Mouse (Mus musculus): ENCODE measurements around the gene Zyg11b. TPM values are rescaled to one million over a fixed set of nuclear protein-coding genes. Genes with fewer than 3 reads are reported as not detected.

Gene Zyg11b
- polyA plus RNA-seq, 1 experiment = 8.7 TPM

- 82% methylated on average over 3 of the region's 3 CpGs for WGBS
- peaks cover 2% of the 10 kb centered on the region; the same call in 1 of the 2 replicates for H3K4me1 ChIP-seq (ENCODE audit: control insufficient read depth, insufficient read depth, low read length)
- DNase-seq = no peak
- TF ChIP-seq POLR2A (IDR thresholded peaks at IDR 0.05; ENCODE audit: borderline replicate concordance, extremely low read depth, low read depth, low read length) (no peak), CTCF (IDR thresholded peaks at IDR 0.05; ENCODE audit: insufficient read depth, low read length) (no peak)
- no peak overlapping the region for H3K4me3 ChIP-seq (replicated peaks; ENCODE audit: extremely low read depth, low read depth, low read length)
Observed at GRCm38 (mm10) chr4:108276973-108277372, 23.9 kb downstream of the Zyg11b start.

DNA sequence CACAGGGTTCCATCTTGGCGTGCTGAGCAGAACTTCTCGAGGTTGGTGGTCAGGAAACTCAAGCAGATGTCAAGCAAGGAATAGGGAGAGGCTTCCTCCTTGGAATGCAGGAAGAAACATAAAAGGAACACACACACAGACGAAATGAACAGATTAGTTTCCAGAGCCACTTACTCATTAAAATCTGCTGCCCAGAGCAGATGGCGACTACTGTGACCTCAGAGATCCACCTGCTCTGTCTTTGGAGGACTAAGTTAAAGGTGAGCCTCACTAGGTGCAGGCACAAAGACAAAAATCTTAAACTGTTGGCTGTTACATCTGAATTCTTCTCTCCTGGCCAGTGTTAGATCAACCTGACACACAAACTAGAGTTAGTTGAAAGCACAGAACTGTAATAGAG lies 28.6 kb downstream of the Zyg11b start:
- Histone ChIP-seq H3K4me1 (ENCODE audit: control insufficient read depth, insufficient read depth, low read length) (peaks cover 2% of the 10 kb centered on the region; the same call in 1 of the 2 replicates), H3K4me3 (replicated peaks; ENCODE audit: extremely low read depth, low read depth, low read length) (no peak overlapping the region)
- WGBS = 61% methylated on average over 4 of the region's 4 CpGs
- TF ChIP-seq POLR2A (IDR thresholded peaks at IDR 0.05; ENCODE audit: borderline replicate concordance, extremely low read depth, low read depth, low read length) (no peak), CTCF (IDR thresholded peaks at IDR 0.05; ENCODE audit: insufficient read depth, low read length) (no peak)
- DNase-seq = no peak

- DNase-seq = no peak
- WGBS = 88% methylated on average over 7 of the region's 7 CpGs
- Histone ChIP-seq H3K4me1 (ENCODE audit: control insufficient read depth, insufficient read depth, low read length) (no peaks in the 10 kb centered on the region), H3K4me3 (replicated peaks; ENCODE audit: extremely low read depth, low read depth, low read length) (no peak overlapping the region)
- no peak for TF ChIP-seq POLR2A (IDR thresholded peaks at IDR 0.05; ENCODE audit: borderline replicate concordance, extremely low read depth, low read depth, low read length)
Observed at GRCm38 (mm10) chr4:108265774-108266173, 35.1 kb downstream of the Zyg11b start.

GRCm38 (mm10) chr4:108253317-108253716 lies 47.6 kb downstream of the Zyg11b start:
- DNase-seq = no peak
- Histone ChIP-seq H3K4me3 (replicated peaks; ENCODE audit: extremely low read depth, low read depth, low read length) (no peak overlapping the region), H3K4me1 (ENCODE audit: control insufficient read depth, insufficient read depth, low read length) (no peaks in the 10 kb centered on the region)
- WGBS = 85% methylated on average over 6 of the region's 6 CpGs
- TF ChIP-seq CTCF (IDR thresholded peaks at IDR 0.05; ENCODE audit: insufficient read depth, low read length) = 0 out of 2 replicates have a peak, but pooled peaks have one; percentile 32
- TF ChIP-seq POLR2A (IDR thresholded peaks at IDR 0.05; ENCODE audit: borderline replicate concordance, extremely low read depth, low read depth, low read length) = no peak

GRCm38 (mm10) chr4:108250501-108250900 lies 50.4 kb downstream of the Zyg11b start:
- no peak for DNase-seq
- no peak for TF ChIP-seq POLR2A (IDR thresholded peaks at IDR 0.05; ENCODE audit: borderline replicate concordance, extremely low read depth, low read depth, low read length)
- no peak for TF ChIP-seq CTCF (IDR thresholded peaks at IDR 0.05; ENCODE audit: insufficient read depth, low read length)
- WGBS = 86% methylated on average over 9 of the region's 9 CpGs
- H3K4me3 ChIP-seq (replicated peaks; ENCODE audit: extremely low read depth, low read depth, low read length) = no peak overlapping the region
- no peaks in the 10 kb centered on the region for H3K4me1 ChIP-seq (ENCODE audit: control insufficient read depth, insufficient read depth, low read length)

DNA sequence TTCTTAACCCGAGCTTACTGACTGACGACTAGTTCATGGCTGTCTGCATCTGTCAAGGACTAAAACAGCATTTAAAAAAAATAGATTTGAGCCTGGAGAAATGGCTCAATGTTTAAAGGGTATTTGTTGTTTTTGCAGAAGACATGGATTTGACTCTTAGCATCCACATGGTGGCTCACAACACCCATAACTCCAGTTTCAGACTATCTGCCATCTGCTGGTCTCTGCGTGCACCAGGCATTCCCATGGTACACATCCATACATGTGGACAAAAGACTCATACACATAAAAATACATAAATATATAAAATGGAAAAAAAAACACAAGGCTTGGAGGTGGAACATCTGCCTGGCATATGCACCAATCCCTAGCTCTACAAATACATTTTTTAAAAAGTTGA lies 51.6 kb downstream of the Zyg11b start:
- no peak for DNase-seq
- 94% methylated on average over 3 of the region's 3 CpGs for WGBS
- TF ChIP-seq POLR2A (IDR thresholded peaks at IDR 0.05; ENCODE audit: borderline replicate concordance, extremely low read depth, low read depth, low read length) (no peak), CTCF (IDR thresholded peaks at IDR 0.05; ENCODE audit: insufficient read depth, low read length) (no peak)
- no peak overlapping the region for H3K4me3 ChIP-seq (replicated peaks; ENCODE audit: extremely low read depth, low read depth, low read length)
- no peaks in the 10 kb centered on the region for H3K4me1 ChIP-seq (ENCODE audit: control insufficient read depth, insufficient read depth, low read length)

DNA sequence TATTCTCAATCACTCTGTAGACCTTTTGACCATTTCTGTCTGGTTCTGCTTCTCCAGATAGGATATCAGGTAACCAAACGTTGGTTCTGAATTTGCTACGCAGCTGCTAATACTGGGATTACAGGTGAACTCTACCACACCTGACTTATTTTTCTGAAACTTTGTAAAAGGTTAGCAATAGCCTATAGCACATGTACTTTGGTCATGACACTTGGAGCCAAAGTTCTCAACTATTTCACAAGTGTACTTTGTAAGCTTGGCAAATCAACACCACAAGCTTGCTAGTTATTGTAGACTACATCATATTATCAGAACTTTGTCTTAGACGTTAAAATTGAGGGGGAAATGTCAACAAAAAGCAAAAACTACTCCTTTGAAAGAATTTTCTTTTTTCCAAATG lies 67.2 kb downstream of the Zyg11b start:
- DNase-seq = no peak
- no peak for TF ChIP-seq POLR2A (IDR thresholded peaks at IDR 0.05; ENCODE audit: borderline replicate concordance, extremely low read depth, low read depth, low read length)
- TF ChIP-seq CTCF (IDR thresholded peaks at IDR 0.05; ENCODE audit: insufficient read depth, low read length) = no peak
- no peaks in the 10 kb centered on the region for H3K4me1 ChIP-seq (ENCODE audit: control insufficient read depth, insufficient read depth, low read length)
- WGBS = 80% methylated on average over 3 of the region's 3 CpGs
- H3K4me3 ChIP-seq (replicated peaks; ENCODE audit: extremely low read depth, low read depth, low read length) = no peak overlapping the region

GRCm38 (mm10) chr4:108225341-108225872 lies 75.5 kb downstream of the Zyg11b start:
- WGBS = 57% methylated on average over 3 of the region's 3 CpGs
- no peak for TF ChIP-seq CTCF (IDR thresholded peaks at IDR 0.05; ENCODE audit: insufficient read depth, low read length)
- no peak for TF ChIP-seq POLR2A (IDR thresholded peaks at IDR 0.05; ENCODE audit: borderline replicate concordance, extremely low read depth, low read depth, low read length)

GRCm38 (mm10) chr4:108222507-108222906 lies 78.4 kb downstream of the Zyg11b start:
- DNase-seq = no peak
- Histone ChIP-seq H3K4me3 (replicated peaks; ENCODE audit: extremely low read depth, low read depth, low read length) (no peak overlapping the region), H3K4me1 (ENCODE audit: control insufficient read depth, insufficient read depth, low read length) (no peaks in the 10 kb centered on the region)
- 91% methylated on average over 5 of the region's 5 CpGs for WGBS
- TF ChIP-seq CTCF (IDR thresholded peaks at IDR 0.05; ENCODE audit: insufficient read depth, low read length) = no peak

More at GRCm38 (mm10) chr4:108225341-108225872, 75.5 kb downstream of the Zyg11b start:
- H3K4me1 ChIP-seq (ENCODE audit: control insufficient read depth, insufficient read depth, low read length) = no peaks in the 10 kb centered on the region
- no peak overlapping the region for H3K4me3 ChIP-seq (replicated peaks; ENCODE audit: extremely low read depth, low read depth, low read length)
- DNase-seq = no peak

DNA sequence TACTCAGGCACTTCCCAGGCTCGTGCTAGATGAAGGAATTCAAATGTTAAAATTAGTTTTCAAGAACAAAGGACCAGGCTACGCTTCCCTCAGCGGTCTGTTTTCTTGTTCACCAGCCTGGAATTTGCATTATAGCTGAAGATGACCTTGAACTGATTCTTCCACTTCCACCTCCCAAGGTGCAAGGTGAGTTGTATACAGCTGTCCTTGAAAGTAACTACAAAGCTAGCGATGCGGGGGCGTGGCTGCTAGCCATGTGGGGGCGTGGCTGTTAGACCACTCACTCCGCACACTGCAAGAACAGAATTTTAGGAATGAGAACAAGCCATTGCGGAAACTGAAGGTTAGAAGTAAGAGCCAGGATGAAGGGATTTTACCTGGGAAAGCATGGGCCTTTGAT lies 81.9 kb downstream of the Zyg11b start:
- Histone ChIP-seq H3K4me1 (ENCODE audit: control insufficient read depth, insufficient read depth, low read length) (no peaks in the 10 kb centered on the region), H3K4me3 (replicated peaks; ENCODE audit: extremely low read depth, low read depth, low read length) (no peak overlapping the region)
- 30% methylated on average over 9 of the region's 9 CpGs for WGBS
- no peak for DNase-seq
- TF ChIP-seq CTCF (IDR thresholded peaks at IDR 0.05; ENCODE audit: insufficient read depth, low read length) (no peak), POLR2A (IDR thresholded peaks at IDR 0.05; ENCODE audit: borderline replicate concordance, extremely low read depth, low read depth, low read length) (no peak)

Measured in lung, adult 2 months (tissue).